Mouse (Mus musculus) C2C12 (cell line): ENCODE results near the gene Mtf2.

Experiments used
- CTCF ChIP-seq: IDR thresholded peaks from one replicate; pipeline ENCODE4 v1.5.1; 2011; ENCODE audit not compliant: control insufficient read depth, insufficient read depth, insufficient read length
- MAX ChIP-seq: IDR thresholded peaks from one replicate; pipeline ENCODE4 v1.6.1; 2011; ENCODE audit warnings: mild to moderate bottlenecking, control low read depth

DNA sequence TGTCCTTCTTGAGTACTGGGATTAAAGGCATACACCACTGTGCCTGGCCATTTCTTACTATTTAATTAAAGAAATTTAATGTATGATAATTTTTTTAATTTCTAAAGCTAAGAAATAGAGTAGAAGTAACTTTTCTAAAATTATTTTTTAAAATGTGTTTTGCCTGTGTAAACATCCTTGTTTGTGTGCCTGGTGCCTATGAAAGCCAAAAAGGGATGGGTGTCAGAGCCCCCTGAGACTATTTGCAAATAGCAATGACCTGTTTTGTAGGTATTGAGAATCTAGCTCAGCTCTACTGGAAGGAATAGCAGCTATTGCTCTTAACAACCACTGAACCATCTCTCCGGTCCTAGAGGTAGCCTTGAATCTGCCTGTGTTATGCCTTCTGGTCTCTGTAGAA lies 6.8 kb downstream of the Mtf2 start:
- no peak for TF ChIP-seq MAX
- TF ChIP-seq CTCF = no peak
